Mouse (Mus musculus) embryonic facial prominence, embryonic 13.5 days (tissue): ENCODE data around the gene Il3. TPM values are rescaled to one million over a fixed set of nuclear protein-coding genes. Genes with fewer than 3 reads are reported as not detected.
"Not testable (repeated sequence)": the region's sequence is repeated elsewhere in the genome, so short reads cannot be mapped to it uniquely, and the experiment has no call there.

ENCODE experiments used
- ATAC-seq: fragments of 200-750 bp; cut with Nextera tagmentation; 2 replicates; pipeline ENCODE4 v1.8.0; 2017; ENCODE audit warnings: low read depth; ENCODE audit not compliant: insufficient number of reproducible peaks, insufficient read depth, low FRiP score, low TSS enrichment
- H3K27ac ChIP-seq: fragments of 300-500 bp; sonication (generic); 2 replicates; pipeline ENCODE4 v1.5.1; 2015; ENCODE audit warnings: moderate library complexity, mild to moderate bottlenecking, inconsistent platforms
- H3K27me3 ChIP-seq: fragments of 300-500 bp; sonication (generic); 2 replicates; pipeline ENCODE4 v1.6.1; 2015; ENCODE audit warnings: mild to moderate bottlenecking, inconsistent platforms
- H3K36me3 ChIP-seq: fragments of 300-500 bp; sonication (generic); 2 replicates; pipeline ENCODE4 v1.6.1; 2015; ENCODE audit warnings: mild to moderate bottlenecking, inconsistent platforms
- H3K4me1 ChIP-seq: fragments of 300-500 bp; sonication (generic); 2 replicates; pipeline ENCODE4 v1.6.1; 2015; ENCODE audit warnings: inconsistent platforms
- H3K4me2 ChIP-seq: fragments of 300-500 bp; sonication (generic); 2 replicates; pipeline ENCODE4 v1.6.1; 2015; ENCODE audit warnings: moderate library complexity, mild to moderate bottlenecking, inconsistent platforms
- H3K4me3 ChIP-seq: fragments of 300-500 bp; sonication (generic); 2 replicates; pipeline ENCODE4 v1.5.1; 2015; ENCODE audit warnings: mild to moderate bottlenecking, inconsistent platforms
- H3K9ac ChIP-seq: fragments of 300-500 bp; sonication (generic); 2 replicates; pipeline ENCODE4 v1.6.1; 2015; ENCODE audit warnings: mild to moderate bottlenecking, inconsistent platforms
- H3K9me3 ChIP-seq: fragments of 300-500 bp; sonication (generic); 2 replicates; pipeline ENCODE4 v1.6.1; 2016; ENCODE audit warnings: inconsistent platforms
- WGBS: fragments of 180-500 bp; shearing (Covaris S2); methylation state at CpG from one replicate; pipeline ENCODE4 v1.1.7; 2015; ENCODE audit warnings: mixed read lengths; 5-methylcytosine and 5-hydroxymethylcytosine counted together
- polyA plus RNA-seq: library from polyadenylated mRNA; unstranded; fragments of >200 nt; fragmentation: Nextera tagmentation; extraction: Ambion mirVana; gene quantifications from 2 replicates; pipeline ENCODE4 v1.2.1, GENCODE M21; 2015

Il3 gene
- polyA plus RNA-seq, 1 experiment from 2014 or later, result not detected

DNA sequence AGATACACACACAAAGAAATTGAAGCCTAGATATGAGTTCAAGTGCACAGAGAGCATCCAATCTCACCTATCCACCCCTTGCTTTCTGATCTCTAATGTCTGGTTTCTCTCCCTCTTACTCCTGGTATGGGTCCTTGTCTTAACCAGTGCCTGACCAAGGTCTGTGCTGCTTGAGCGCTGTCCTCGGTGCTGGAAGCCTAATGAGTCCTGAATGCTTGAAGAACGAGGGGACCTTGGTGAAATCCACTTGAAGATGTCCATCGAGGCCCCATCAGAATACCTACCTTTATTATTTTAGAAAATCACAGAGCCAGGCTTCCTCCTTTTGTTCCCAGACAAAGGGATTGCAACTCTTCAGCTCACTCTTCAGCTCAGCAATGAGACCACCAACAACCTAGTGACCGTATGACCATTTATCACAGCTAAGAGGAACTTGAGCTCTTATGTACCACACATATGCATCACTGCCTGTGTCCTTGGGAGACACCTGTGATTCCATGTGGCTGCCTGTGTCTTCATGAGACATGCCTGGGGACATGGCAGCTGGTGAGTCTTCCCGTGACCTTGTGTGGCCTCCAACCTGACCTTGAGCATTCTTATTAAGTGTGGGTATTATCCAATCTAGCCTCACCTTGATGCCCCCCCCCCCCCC is 36.1 kb upstream of the Il3 start:
- Histone ChIP-seq H3K36me3 (no peaks in the 10 kb centered on the region), H3K27ac (no peak overlapping the region), H3K9ac (no peak overlapping the region), H3K9me3 (no peaks in the 10 kb centered on the region), H3K4me1 (peaks cover 11% of the 10 kb centered on the region; the same call in 1 of the 2 replicates), H3K4me3 (peak overlapping the region; percentile 56), H3K27me3 (peaks cover 17% of the 10 kb centered on the region), H3K4me2 (peak overlapping the region; percentile 96)
- 21% methylated on average over 6 of the region's 6 CpGs for WGBS
- ATAC-seq, result no peak

DNA sequence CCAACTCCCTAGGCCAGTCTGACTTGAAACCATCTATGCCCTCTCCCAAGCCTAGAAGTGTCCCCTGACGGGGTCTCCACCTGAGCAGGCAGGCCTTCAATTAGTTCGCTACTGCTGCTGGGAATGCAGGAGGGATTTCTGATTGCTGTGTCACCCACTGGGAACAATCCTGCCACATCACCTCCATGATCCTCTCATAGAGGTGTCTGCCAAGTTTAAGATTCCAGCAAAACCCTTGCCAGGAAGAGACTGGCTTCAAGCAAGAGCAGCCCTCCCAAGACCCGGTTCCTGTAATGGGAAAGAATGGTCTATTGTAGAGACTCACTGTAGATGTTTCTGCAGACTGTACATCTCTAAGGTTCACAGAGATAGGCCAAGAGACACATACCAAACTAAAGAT is 35.5 kb upstream of the Il3 start:
- H3K9me3 ChIP-seq, result 0 out of 2 replicates have a peak, but pooled peaks cover 2% of the 10 kb centered on the region
- ATAC-seq, result no peak

DNA sequence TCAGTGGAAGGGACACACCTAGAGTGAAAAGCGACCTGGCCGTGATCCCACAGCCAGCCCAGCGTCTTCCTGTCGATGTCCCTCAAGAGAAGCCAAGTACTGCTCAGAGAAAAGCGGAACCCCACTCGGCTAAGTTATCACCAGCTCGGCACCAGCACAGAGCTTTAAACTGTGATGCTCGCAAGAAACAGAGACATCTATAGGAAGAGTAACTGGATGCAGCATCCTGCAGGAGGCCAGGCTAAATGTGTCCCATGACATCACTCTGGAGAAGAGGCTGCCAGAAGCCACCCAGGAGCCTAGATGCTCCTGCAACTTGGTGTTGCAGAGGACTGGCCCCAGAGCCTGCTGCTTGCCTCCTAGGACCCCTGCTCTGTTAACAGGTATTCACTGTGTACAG is 34.9 kb upstream of the Il3 start:
- peaks cover 11% of the 10 kb centered on the region; the same call in 1 of the 2 replicates for H3K4me1 ChIP-seq

More for the DNA sequence above, 35.5 kb upstream of the Il3 start:
- Histone ChIP-seq H3K27me3 (peaks cover 17% of the 10 kb centered on the region), H3K4me3 (no peak overlapping the region), H3K4me1 (peaks cover 11% of the 10 kb centered on the region; the same call in 1 of the 2 replicates), H3K27ac (no peak overlapping the region), H3K4me2 (no peak overlapping the region), H3K9ac (no peak overlapping the region), H3K36me3 (no peaks in the 10 kb centered on the region)
- WGBS, result 93% methylated on average over 3 of the region's 3 CpGs

DNA sequence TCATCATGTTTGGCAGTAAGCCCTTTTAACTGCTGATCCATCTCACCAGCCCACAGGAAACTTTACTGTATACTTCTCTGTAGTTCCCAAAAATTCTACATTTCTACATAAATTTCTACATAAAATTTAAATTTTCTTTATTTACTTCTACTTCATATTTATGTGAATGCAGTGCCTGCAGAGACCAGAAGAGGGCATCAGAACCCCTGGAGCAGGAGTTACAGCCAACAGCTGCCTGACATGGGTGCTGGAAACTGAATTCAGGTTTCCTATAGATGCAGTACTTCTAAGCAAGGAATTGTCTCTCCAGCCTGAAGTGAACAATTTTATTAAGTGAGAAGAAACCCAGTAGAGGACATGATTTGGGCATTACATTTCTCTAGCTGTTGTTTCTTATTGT is 31.7 kb upstream of the Il3 start:
- Histone ChIP-seq H3K4me2 (no peak overlapping the region), H3K27me3 (peaks cover 5% of the 10 kb centered on the region), H3K4me1 (0 out of 2 replicates have a peak, but pooled peaks cover 2% of the 10 kb centered on the region), H3K4me3 (no peak overlapping the region), H3K9me3 (peaks cover 7% of the 10 kb centered on the region; the same call in 1 of the 2 replicates), H3K27ac (no peak overlapping the region), H3K9ac (no peak overlapping the region), H3K36me3 (no peaks in the 10 kb centered on the region)
- no peak for ATAC-seq

More for the DNA sequence above, 34.9 kb upstream of the Il3 start:
- Histone ChIP-seq H3K36me3 (no peaks in the 10 kb centered on the region), H3K4me2 (no peak overlapping the region), H3K4me3 (no peak overlapping the region), H3K27me3 (peaks cover 17% of the 10 kb centered on the region), H3K27ac (no peak overlapping the region), H3K9ac (no peak overlapping the region), H3K9me3 (peaks cover 7% of the 10 kb centered on the region; the same call in 1 of the 2 replicates)
- ATAC-seq, result no peak
- 89% methylated on average over 8 of the region's 8 CpGs for WGBS

DNA sequence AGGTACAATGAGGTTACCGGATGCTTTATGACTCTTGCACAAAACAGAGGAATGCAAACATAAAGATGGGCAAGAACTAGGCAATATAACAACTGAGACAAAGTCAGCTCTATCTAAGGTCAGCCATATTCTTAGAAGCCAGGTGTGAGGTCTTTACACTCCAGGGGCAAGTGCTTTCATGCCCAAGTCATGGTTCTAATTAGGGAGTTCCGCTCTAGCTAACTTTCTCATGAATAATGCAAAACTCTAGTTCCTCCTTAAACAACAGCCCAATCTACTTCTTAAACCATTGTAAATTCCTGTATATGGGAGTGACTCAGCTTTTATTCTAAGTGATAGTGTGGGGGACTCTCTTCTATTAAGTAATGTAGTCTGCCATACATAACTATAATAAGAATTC is 30.4 kb upstream of the Il3 start:
- H3K4me1 ChIP-seq, H3K4me2 ChIP-seq, H3K4me3 ChIP-seq, H3K36me3 ChIP-seq, H3K9ac ChIP-seq, H3K27me3 ChIP-seq, H3K9me3 ChIP-seq, ATAC-seq, H3K27ac ChIP-seq: not testable (repeated sequence)
- WGBS, result 81% methylated on average over 2 of the region's 2 CpGs

DNA sequence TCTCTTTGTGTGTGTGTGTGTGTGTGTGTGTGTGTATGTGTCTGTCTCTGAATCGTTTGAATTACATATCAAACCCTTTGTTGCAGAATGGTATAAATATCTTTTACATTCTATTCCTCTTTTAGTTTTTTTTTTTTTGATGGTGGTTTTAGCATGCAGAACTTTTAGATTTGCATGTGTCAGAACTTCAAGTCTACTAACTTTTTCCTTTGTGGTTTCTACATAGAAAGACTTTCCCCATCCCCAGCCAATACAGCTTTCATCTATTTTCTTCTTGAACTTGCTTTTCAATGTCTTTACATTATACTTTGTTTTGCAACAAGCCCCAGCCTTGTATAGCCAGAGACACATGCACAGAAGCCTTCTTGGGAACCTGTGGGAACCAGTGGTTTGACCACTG is 29.7 kb upstream of the Il3 start:
- Histone ChIP-seq H3K4me3 (no peak overlapping the region), H3K9me3 (peaks cover 7% of the 10 kb centered on the region; the same call in 1 of the 2 replicates), H3K27me3 (no peaks in the 10 kb centered on the region), H3K4me1 (no peaks in the 10 kb centered on the region), H3K36me3 (no peaks in the 10 kb centered on the region), H3K4me2 (no peak overlapping the region), H3K27ac (no peak overlapping the region), H3K9ac (no peak overlapping the region)
- no peak for ATAC-seq
- 81% methylated on average over 1 of the region's 1 CpGs for WGBS

DNA sequence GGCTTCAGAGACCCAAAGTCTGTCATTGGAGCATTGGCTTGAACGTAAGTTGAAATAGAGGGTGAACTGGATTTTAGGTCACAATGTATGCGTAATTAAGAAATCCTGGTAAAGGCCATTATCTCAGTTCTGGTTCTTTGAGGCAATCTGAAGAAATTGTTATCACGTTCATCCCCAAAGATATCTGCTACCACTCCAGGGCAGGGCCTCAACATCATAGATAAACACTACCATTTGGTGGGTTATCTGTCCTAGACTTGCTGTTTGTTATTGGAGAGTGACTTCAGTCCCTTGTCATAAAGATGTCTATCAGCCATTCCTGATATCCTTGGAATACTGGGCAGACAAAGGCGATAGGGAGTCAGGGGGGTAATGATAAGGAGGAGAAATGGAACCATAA is 28.9 kb upstream of the Il3 start:
- H3K4me1 ChIP-seq, result no peaks in the 10 kb centered on the region
- WGBS, result 84% methylated on average over 4 of the region's 4 CpGs
- no peak overlapping the region for H3K4me2 ChIP-seq
- no peak for ATAC-seq
- no peaks in the 10 kb centered on the region for H3K27me3 ChIP-seq
- no peak overlapping the region for H3K27ac ChIP-seq
- no peak overlapping the region for H3K9ac ChIP-seq
- no peak overlapping the region for H3K4me3 ChIP-seq
- H3K36me3 ChIP-seq, result no peaks in the 10 kb centered on the region
- H3K9me3 ChIP-seq, result peaks cover 7% of the 10 kb centered on the region; the same call in 1 of the 2 replicates

DNA sequence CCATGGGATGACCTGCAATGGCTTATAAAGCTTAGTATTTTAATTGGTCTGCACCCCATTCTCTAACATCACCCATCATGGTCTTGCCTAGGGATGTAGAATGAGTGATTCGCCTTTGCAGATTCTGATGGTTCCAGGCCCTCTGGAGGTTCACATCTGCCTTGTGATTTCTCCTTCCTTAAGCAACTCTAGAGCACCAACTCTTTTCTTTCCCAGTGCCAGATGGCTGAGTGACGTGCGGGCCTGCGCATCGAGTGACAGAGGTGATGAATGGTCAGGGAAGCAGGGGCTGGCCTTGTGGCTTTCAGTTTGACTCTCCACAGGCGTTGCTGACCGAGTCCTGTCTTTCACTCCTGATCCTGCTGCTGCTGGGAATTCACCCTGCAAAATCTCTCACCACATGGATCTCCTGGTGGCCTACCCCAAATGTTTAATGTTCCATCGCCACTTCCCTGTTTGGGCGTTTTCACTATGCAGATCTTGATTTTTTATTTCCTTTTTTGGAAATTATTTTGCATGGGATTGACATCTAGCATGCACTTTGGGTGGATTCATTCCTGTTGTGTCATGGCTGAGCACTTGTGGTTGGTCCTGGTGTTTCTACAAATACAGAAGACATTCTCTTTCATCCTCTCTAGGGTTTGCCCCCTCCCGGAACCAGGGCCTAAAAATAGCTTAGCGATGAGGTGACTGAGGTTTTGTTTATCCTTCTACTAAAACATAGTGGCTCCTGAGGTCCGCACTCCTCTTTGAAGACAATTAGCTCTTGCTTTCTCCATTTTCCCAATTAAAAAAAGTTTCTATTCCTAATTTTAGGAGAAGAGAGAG is 27.1 kb upstream of the Il3 start:
- 81% methylated on average over 12 of the region's 12 CpGs for WGBS
- no peak overlapping the region for H3K4me2 ChIP-seq
- H3K27me3 ChIP-seq, result no peaks in the 10 kb centered on the region
- no peaks in the 10 kb centered on the region for H3K4me1 ChIP-seq
- no peak overlapping the region for H3K4me3 ChIP-seq
- H3K9ac ChIP-seq, result no peak overlapping the region
- H3K9me3 ChIP-seq, result peaks cover 7% of the 10 kb centered on the region; the same call in 1 of the 2 replicates
- no peak overlapping the region for H3K27ac ChIP-seq
- no peaks in the 10 kb centered on the region for H3K36me3 ChIP-seq
- no peak for ATAC-seq

DNA sequence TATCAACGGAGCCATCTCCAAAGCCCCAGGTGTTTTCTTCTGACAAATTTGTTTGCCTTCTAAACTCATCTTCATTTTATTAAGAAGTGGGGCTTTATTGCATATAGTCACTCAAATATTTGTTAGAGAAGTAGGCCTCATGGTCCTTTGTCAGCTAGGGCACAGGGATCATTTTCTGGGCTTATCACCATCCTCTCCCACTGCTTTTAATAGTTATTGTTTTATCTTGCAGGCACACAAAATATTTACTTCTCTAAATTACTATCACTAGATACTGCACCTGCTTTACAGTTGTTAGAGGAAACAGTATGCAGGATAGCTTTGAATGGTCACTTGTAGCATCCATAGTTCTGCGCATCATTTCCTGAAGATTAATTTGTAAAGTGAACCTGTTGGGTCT is 25.1 kb upstream of the Il3 start:
- H3K9ac ChIP-seq, result no peak overlapping the region
- no peak overlapping the region for H3K27ac ChIP-seq
- no peak overlapping the region for H3K4me3 ChIP-seq
- H3K36me3 ChIP-seq, result no peaks in the 10 kb centered on the region
- H3K4me1 ChIP-seq, result no peaks in the 10 kb centered on the region
- ATAC-seq, result no peak
- H3K27me3 ChIP-seq, result no peaks in the 10 kb centered on the region
- 0 out of 2 replicates have a peak, but pooled peaks cover 1% of the 10 kb centered on the region for H3K9me3 ChIP-seq
- H3K4me2 ChIP-seq, result no peak overlapping the region
- WGBS, result 88% methylated on average over 2 of the region's 2 CpGs

DNA sequence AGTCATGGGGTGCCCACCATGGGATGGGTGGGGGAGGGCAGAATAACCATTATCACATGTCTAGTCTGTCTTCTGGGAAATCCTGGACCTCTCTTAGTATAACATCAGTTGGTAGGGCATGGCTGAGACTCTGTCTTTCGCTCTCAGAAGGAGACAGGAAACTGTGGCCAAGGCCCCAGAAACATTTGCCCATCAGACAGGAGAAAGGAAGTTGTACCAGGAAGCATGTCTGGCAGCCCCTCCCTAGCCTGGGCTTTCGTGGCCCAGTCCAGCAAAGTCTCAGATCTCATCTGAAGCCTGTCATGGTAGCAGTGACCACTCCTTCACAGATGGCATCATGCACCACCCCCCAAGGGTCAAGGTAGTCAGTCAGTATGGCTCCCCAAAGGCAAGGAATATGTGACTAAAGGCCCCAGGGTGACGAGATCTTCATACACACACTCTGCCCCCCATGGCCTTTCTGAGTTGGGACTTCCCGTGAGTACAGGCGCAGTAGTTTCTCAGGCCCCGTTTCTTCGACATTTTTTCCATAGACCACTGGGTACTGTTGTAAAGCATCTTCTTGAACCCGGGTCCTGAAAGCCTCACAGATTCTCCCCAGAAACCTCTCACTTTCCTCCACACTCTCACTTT is 20.9 kb upstream of the Il3 start:
- 85% methylated on average over 8 of the region's 8 CpGs for WGBS

DNA sequence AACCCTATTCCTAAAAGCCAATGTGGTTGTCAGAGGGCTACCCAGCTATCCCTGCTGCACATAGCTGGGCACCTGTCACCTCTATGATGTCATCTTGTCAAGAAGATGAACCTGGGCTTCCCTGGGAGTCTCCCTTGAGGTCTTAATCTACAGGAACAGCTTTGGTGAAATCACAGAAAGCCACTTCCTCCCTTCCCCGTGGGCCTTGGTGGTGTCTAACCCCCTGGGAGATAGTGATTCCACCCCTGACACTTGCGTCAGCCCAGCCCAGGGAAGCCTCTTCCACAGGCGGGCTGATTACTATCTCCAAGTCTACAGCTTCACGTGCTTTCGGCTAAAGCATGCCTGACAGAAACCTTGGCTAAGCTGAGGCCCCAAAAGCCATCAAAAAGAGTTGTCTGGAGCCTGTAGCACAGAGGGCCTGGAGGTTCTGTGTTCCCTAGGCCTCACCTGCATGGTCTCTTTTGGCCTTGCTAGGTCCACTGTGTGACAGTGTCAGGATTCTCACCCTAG is 4.4 kb upstream of the Il3 start:
- H3K27me3 ChIP-seq, result no peaks in the 10 kb centered on the region
- H3K4me2 ChIP-seq, result no peak overlapping the region
- H3K9ac ChIP-seq, result no peak overlapping the region
- no peaks in the 10 kb centered on the region for H3K9me3 ChIP-seq
- H3K36me3 ChIP-seq, result no peaks in the 10 kb centered on the region
- 77% methylated on average over 5 of the region's 5 CpGs for WGBS
- ATAC-seq, result no peak
- no peaks in the 10 kb centered on the region for H3K4me1 ChIP-seq
- no peak overlapping the region for H3K27ac ChIP-seq
- no peak overlapping the region for H3K4me3 ChIP-seq

More for the DNA sequence above, 20.9 kb upstream of the Il3 start:
- no peak overlapping the region for H3K27ac ChIP-seq
- H3K27me3 ChIP-seq, result no peaks in the 10 kb centered on the region
- H3K9me3 ChIP-seq, result no peaks in the 10 kb centered on the region
- no peaks in the 10 kb centered on the region for H3K36me3 ChIP-seq
- no peaks in the 10 kb centered on the region for H3K4me1 ChIP-seq
- ATAC-seq, result no peak
- H3K9ac ChIP-seq, result no peak overlapping the region
- no peak overlapping the region for H3K4me3 ChIP-seq
- H3K4me2 ChIP-seq, result no peak overlapping the region
